Mouse (Mus musculus): Measurements from ENCODE around the gene Spata16. TPM values are rescaled to one million over a fixed set of nuclear protein-coding genes. Genes with fewer than 3 reads are reported as not detected.

Spata16 gene
- polyA plus RNA-seq, 1 experiment from 2014 or later, result not detected

GRCm38 (mm10) chr3:26835051-26835755, 197.8 kb downstream of the Spata16 start:
- Histone ChIP-seq H3K27me3 (replicated peaks) (no peaks in the 10 kb centered on the region), H3K4me3 (replicated peaks) (no peak overlapping the region), H3K4me1 (0 out of 2 replicates have a peak, but pooled peaks cover 9% of the 10 kb centered on the region), H3K36me3 (no peaks in the 10 kb centered on the region), H3K4me2 (no peak overlapping the region), H3K9ac (replicated peaks) (no peak overlapping the region), H3K27ac (replicated peaks) (no peak overlapping the region), H3K9me3 (replicated peaks) (no peaks in the 10 kb centered on the region)
- ATAC-seq (ENCODE audit: low FRiP score), result no peak
- WGBS, result 74% methylated on average over 17 of the region's 17 CpGs

- no peak for ATAC-seq (ENCODE audit: low FRiP score)
- Histone ChIP-seq H3K27ac (replicated peaks) (no peak overlapping the region), H3K36me3 (no peaks in the 10 kb centered on the region), H3K4me3 (replicated peaks) (no peak overlapping the region), H3K4me1 (no peaks in the 10 kb centered on the region), H3K27me3 (replicated peaks) (no peaks in the 10 kb centered on the region), H3K9me3 (replicated peaks) (no peaks in the 10 kb centered on the region), H3K9ac (replicated peaks) (no peak overlapping the region), H3K4me2 (no peak overlapping the region)
- WGBS, result 86% methylated on average over 3 of the region's 3 CpGs
Observed at GRCm38 (mm10) chr3:26845041-26845440, 207.6 kb downstream of the Spata16 start.

GRCm38 (mm10) chr3:26847935-26848334, 210.5 kb downstream of the Spata16 start:
- H3K36me3 ChIP-seq, result no peaks in the 10 kb centered on the region
- H3K27me3 ChIP-seq (replicated peaks), result no peaks in the 10 kb centered on the region
- H3K9ac ChIP-seq (replicated peaks), result no peak overlapping the region
- H3K4me1 ChIP-seq, result peaks cover 9% of the 10 kb centered on the region; the same call in 1 of the 2 replicates
- no peak overlapping the region for H3K27ac ChIP-seq (replicated peaks)
- H3K9me3 ChIP-seq (replicated peaks), result no peaks in the 10 kb centered on the region
- H3K4me3 ChIP-seq (replicated peaks), result no peak overlapping the region
- H3K4me2 ChIP-seq, result no peak overlapping the region
- ATAC-seq (ENCODE audit: low FRiP score), result no peak
- 88% methylated on average over 5 of the region's 5 CpGs for WGBS

- H3K27ac ChIP-seq (replicated peaks), result no peak overlapping the region
Observed at GRCm38 (mm10) chr3:26850207-26850606, 212.8 kb downstream of the Spata16 start.

GRCm38 (mm10) chr3:26850691-26851563, 213.5 kb downstream of the Spata16 start:
- WGBS, result 36% methylated on average over 9 of the region's 9 CpGs
- ATAC-seq (ENCODE audit: low FRiP score), result peak; percentile 38; the same call in 1 of the 2 replicates
- Histone ChIP-seq H3K4me1 (peaks cover 9% of the 10 kb centered on the region; the same call in 1 of the 2 replicates), H3K36me3 (no peaks in the 10 kb centered on the region), H3K9ac (replicated peaks) (no peak overlapping the region), H3K4me2 (no peak overlapping the region), H3K27ac (replicated peaks) (no peak overlapping the region), H3K4me3 (replicated peaks) (no peak overlapping the region), H3K27me3 (replicated peaks) (no peaks in the 10 kb centered on the region), H3K9me3 (replicated peaks) (no peaks in the 10 kb centered on the region)

More at GRCm38 (mm10) chr3:26850207-26850606, 212.8 kb downstream of the Spata16 start:
- no peak overlapping the region for H3K4me3 ChIP-seq (replicated peaks)
- H3K27me3 ChIP-seq (replicated peaks), result no peaks in the 10 kb centered on the region
- ATAC-seq (ENCODE audit: low FRiP score), result no peak
- H3K4me1 ChIP-seq, result peaks cover 9% of the 10 kb centered on the region; the same call in 1 of the 2 replicates
- H3K4me2 ChIP-seq, result no peak overlapping the region
- H3K36me3 ChIP-seq, result no peaks in the 10 kb centered on the region
- H3K9ac ChIP-seq (replicated peaks), result no peak overlapping the region
- no peaks in the 10 kb centered on the region for H3K9me3 ChIP-seq (replicated peaks)

- Histone ChIP-seq H3K9me3 (replicated peaks) (no peaks in the 10 kb centered on the region), H3K4me3 (replicated peaks) (no peak overlapping the region), H3K27ac (replicated peaks) (no peak overlapping the region), H3K4me2 (no peak overlapping the region), H3K36me3 (no peaks in the 10 kb centered on the region), H3K9ac (replicated peaks) (no peak overlapping the region), H3K27me3 (replicated peaks) (no peaks in the 10 kb centered on the region), H3K4me1 (peaks cover 9% of the 10 kb centered on the region; the same call in 1 of the 2 replicates)
- 85% methylated on average over 5 of the region's 5 CpGs for WGBS
- ATAC-seq (ENCODE audit: low FRiP score), result no peak
Observed at GRCm38 (mm10) chr3:26853557-26853956, 216.1 kb downstream of the Spata16 start.

- no peak overlapping the region for H3K9ac ChIP-seq (replicated peaks)
- H3K4me1 ChIP-seq, result no peaks in the 10 kb centered on the region
- no peak for ATAC-seq (ENCODE audit: low FRiP score)
- H3K36me3 ChIP-seq, result no peaks in the 10 kb centered on the region
- H3K27ac ChIP-seq (replicated peaks), result no peak overlapping the region
- no peaks in the 10 kb centered on the region for H3K9me3 ChIP-seq (replicated peaks)
- WGBS, result 71% methylated on average over 2 of the region's 2 CpGs
- no peak overlapping the region for H3K4me3 ChIP-seq (replicated peaks)
- no peak overlapping the region for H3K4me2 ChIP-seq
- H3K27me3 ChIP-seq (replicated peaks), result no peaks in the 10 kb centered on the region
Observed at GRCm38 (mm10) chr3:26874706-26875105, 237.3 kb downstream of the Spata16 start.

GRCm38 (mm10) chr3:26877291-26877690, 239.9 kb downstream of the Spata16 start:
- H3K27ac ChIP-seq (replicated peaks), result no peak overlapping the region
- no peaks in the 10 kb centered on the region for H3K36me3 ChIP-seq
- WGBS, result 26% methylated on average over 2 of the region's 2 CpGs
- H3K9me3 ChIP-seq (replicated peaks), result no peaks in the 10 kb centered on the region
- no peak overlapping the region for H3K9ac ChIP-seq (replicated peaks)
- H3K4me1 ChIP-seq, result no peaks in the 10 kb centered on the region
- no peak overlapping the region for H3K4me2 ChIP-seq
- ATAC-seq (ENCODE audit: low FRiP score), result no peak
- no peak overlapping the region for H3K4me3 ChIP-seq (replicated peaks)
- no peaks in the 10 kb centered on the region for H3K27me3 ChIP-seq (replicated peaks)

- no peak overlapping the region for H3K9ac ChIP-seq (replicated peaks)
- no peak overlapping the region for H3K4me2 ChIP-seq
- no peaks in the 10 kb centered on the region for H3K9me3 ChIP-seq (replicated peaks)
- ATAC-seq (ENCODE audit: low FRiP score), result no peak
- no peaks in the 10 kb centered on the region; the same call in 1 of the 2 replicates for H3K27me3 ChIP-seq (replicated peaks)
- WGBS, result 63% methylated on average over 1 of the region's 1 CpGs
- no peaks in the 10 kb centered on the region for H3K36me3 ChIP-seq
- no peak overlapping the region for H3K27ac ChIP-seq (replicated peaks)
- no peak overlapping the region for H3K4me3 ChIP-seq (replicated peaks)
- peaks cover 8% of the 10 kb centered on the region for H3K4me1 ChIP-seq
Observed at GRCm38 (mm10) chr3:26916607-26917006, 279.2 kb downstream of the Spata16 start.

- 29% methylated on average over 7 of the region's 7 CpGs for WGBS
- H3K9ac ChIP-seq (replicated peaks), result no peak overlapping the region
- H3K4me1 ChIP-seq, result peaks cover 10% of the 10 kb centered on the region
- no peaks in the 10 kb centered on the region for H3K36me3 ChIP-seq
- no peaks in the 10 kb centered on the region for H3K9me3 ChIP-seq (replicated peaks)
- no peak overlapping the region for H3K27ac ChIP-seq (replicated peaks)
- 0 out of 2 replicates have a peak, but pooled peaks have one; percentile 6 for ATAC-seq (ENCODE audit: low FRiP score)
- H3K27me3 ChIP-seq (replicated peaks), result no peaks in the 10 kb centered on the region; the same call in 1 of the 2 replicates
- H3K4me2 ChIP-seq, result no peak overlapping the region
- H3K4me3 ChIP-seq (replicated peaks), result no peak overlapping the region
Observed at GRCm38 (mm10) chr3:26920986-26921385, 283.6 kb downstream of the Spata16 start.

- peaks cover 10% of the 10 kb centered on the region for H3K4me1 ChIP-seq
- no peak overlapping the region for H3K9ac ChIP-seq (replicated peaks)
- no peaks in the 10 kb centered on the region; the same call in 1 of the 2 replicates for H3K27me3 ChIP-seq (replicated peaks)
- no peak overlapping the region for H3K4me2 ChIP-seq
- H3K36me3 ChIP-seq, result no peaks in the 10 kb centered on the region
- H3K9me3 ChIP-seq (replicated peaks), result no peaks in the 10 kb centered on the region
- WGBS, result 89% methylated on average over 2 of the region's 2 CpGs
- no peak overlapping the region for H3K27ac ChIP-seq (replicated peaks)
- ATAC-seq (ENCODE audit: low FRiP score), result no peak
- no peak overlapping the region for H3K4me3 ChIP-seq (replicated peaks)
Observed at GRCm38 (mm10) chr3:26921576-26921975, 284.2 kb downstream of the Spata16 start.

All from neural tube, embryonic 15.5 days (tissue).